Mouse (Mus musculus) layer of hippocampus, postnatal 14 days (tissue): ENCODE measurements around the gene Serpinb9. TPM values are rescaled to one million over a fixed set of nuclear protein-coding genes. Genes with fewer than 3 reads are reported as not detected.
"Not testable (repeated sequence)": the region's sequence is repeated elsewhere in the genome, so short reads cannot be mapped to it uniquely, and the experiment has no call there.

Experiments
- DNase-seq, 2 experiments: peaks; one replicate each; pipeline ENCODE4 v3.0.0; 2021 to 2022; ENCODE audit warnings: low spot score in 2 of 2, mixed read lengths in 1 of 2
- total RNA-seq, 2 experiments: library from RNA; stranded (reverse); gene quantifications; 2 replicates each; pipeline ENCODE4 v1.2.3; 2021

Gene Serpinb9
- total RNA-seq, 2 experiments from 2014 or later = 5.4 to 6.5 TPM

DNA sequence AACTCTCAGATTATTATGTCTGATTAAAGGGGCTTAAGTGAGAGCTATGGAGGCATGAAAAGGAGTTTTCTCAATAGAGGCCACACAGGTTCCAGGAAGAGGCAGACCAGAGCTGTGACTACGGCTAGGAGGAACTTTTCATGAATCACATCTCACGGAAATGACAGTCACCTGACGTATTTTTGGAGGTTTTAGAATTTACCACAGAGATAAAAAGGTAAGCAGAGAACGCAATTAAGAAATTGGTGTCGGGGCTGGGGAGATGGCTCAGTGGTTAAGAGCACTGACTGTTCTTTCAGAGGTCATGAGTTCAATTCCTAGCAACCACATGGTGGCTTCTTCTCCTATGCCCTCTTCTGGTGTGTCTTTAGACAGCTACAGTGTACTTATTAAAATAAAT, 1.7 kb upstream of the Serpinb9 start:
- no peak for DNase-seq

DNA sequence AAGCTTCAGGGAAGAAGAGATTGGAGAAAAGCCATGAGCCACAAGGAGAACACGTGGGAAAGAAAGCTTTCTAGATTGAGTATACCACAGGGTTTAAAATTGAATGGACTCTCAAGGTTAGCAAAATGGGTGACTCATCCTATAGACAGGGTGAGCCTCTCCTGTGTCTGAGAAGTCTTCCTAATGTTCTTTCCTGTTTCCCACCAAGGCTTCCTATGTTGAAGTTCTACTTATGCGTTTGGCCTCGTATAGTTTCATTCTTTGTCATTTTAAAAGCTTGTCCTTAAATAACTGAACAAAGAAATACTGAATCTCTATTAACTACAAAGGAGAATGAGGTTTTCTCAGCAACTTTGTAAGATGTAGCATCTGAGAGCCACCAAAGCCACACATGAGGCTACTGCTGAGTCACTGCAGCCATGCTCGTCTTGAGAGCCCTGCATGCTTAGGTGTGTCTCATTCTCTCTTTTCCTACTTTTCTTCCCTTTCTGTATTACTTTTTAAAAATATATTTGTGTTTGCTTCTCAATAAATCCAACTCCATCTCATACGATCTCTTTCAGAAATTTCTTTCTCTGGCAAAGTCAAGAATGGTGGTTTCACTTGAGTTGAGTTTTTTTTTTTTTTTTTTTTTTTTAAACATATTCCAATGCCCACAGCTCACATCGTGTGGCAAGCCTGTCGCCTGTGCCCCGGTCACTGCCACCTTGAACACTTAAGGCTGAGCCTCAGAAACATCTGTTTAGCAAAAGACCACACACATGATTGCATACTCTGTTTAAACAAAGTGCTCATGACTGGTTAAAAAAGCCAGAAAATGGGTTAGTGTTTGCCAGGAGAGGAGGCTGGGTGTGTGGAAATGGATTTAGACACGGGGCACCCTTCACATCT, 718 bp downstream of the Serpinb9 start:
- no peak for DNase-seq

DNA sequence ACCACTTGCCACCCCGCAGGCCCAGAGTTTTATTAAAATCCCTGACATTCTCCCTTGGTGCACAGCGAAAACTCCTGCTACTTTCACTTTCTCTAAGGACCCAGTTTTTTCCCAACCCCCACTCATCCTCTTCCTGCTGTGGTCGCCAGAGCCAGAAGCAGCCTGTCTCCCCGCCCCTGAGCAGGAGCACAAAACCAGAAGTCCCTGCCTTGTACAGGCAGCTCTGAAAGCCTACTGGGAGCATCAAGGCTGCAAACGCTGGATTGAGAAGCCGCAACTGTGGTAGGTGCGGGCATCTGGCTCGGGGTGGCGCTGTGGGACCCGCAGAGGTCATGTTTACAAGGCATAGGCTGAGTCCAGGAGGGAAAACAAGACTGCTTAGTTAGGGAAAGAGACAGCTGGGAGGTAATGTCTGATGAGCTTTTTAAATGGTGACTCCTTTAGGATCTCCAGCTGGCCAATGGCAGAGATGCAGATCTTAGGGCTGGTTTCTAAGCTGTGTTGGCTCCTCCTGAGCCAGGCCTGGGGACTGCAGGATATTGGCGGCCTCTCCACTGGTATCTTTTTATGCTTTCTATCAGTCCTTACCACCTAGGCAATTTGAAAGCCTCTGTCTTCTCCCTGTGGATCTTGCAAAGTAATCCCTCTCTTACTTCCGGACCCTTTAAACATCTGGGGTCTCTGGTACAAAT, 1.5 kb downstream of the Serpinb9 start:
- peak; percentile 76 to 79 for DNase-seq

DNA sequence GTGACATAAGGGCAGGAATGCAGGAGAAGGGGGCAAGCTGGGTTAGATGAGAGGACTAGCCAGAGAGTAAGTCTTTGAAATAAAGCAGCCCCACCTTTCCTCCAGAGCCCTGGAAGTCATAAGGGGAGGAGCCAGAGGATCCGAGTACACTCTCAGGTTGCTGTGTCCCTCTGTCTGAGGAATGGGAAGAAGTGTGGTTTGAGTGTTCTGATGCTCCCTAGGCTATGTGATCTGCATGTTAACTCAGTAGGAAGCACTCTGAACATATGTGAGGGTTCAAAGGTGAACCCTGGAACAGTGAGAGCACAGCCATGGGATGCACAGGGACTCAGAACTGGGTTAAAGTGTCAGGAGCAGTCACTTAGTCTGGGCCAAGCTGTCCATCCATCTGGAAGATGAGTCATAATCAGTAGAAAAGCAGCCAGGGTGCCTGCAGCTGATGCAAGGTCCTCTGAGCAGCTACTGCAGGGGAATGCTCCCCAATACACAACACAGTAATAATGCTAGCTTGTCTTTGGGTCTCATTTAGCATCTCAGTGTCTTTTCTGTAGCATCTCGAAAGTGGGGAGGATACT, 2.5 kb downstream of the Serpinb9 start:
- no peak for DNase-seq

DNA sequence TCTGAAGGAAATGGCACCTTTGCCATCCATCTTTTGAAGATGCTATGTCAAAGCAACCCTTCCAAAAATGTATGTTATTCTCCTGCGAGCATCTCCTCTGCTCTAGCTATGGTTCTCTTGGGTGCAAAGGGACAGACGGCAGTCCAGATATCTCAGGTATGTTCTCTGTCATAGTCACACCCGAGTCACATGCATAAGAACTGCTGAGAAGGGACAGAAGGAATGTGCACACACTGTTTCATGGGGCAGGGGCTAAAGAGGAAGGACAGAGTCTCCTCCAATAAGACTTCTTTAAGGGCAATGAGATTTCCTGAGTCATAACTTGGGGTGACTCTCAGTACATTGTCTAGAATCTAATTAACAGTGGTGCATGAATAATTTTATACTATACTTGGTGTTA, 3.5 kb downstream of the Serpinb9 start:
- no peak for DNase-seq

GRCm38 (mm10) chr13:33012395-33012794, 9.3 kb downstream of the Serpinb9 start:
- DNase-seq = no peak

DNA sequence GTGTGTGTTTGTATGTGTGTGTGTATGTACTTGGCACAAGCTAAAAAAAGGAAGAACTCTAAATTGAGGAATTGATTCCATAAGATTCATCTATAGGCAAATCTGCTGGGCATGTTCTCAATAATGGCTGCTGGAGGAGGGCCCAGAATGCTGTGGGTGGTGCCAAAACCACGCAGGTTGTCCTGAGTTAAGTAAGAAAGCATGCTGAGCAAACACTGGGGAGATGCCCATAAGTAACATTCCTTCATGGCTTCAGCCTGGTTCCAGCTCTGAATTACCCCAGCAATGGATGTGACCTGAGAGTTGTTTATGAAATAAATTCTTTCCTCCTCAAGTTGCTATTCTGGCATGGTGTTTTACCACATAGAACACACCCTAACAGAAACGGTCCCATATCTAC, 10.2 kb downstream of the Serpinb9 start:
- no peak for DNase-seq

- no peak for DNase-seq
Observed at GRCm38 (mm10) chr13:33022371-33022770, 19.3 kb downstream of the Serpinb9 start.

- no peak for DNase-seq
Observed at GRCm38 (mm10) chr13:33026427-33027057, 23.5 kb downstream of the Serpinb9 start.

- no peak for DNase-seq
Observed at GRCm38 (mm10) chr13:33027244-33027643, 24.2 kb downstream of the Serpinb9 start, which contains the start of gene Serpinb9b. Gene Serpinb9b, plus strand, starts transcription at chr13:33027416.

- no peak for DNase-seq
Observed at GRCm38 (mm10) chr13:33028146-33028545, 25.1 kb downstream of the Serpinb9 start.

DNA sequence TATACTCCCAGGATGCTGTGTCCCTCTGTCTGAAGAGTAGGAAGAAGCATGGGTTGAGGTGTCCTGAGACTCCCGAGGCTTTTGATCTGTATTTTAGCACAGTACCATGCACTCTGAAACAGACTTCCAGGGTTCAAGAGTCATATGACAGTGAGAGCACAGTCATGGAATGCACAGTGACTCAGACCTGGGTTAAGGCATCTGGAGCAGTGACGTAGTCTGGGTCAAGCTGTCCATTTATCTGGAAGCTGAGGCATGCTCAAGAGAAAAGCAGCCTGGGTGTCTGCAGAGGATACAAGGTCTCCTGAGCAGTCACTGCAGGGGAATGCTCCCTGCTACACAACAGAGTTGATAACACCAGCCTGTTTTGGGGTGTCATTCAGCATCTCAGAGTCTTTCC, 25.5 kb downstream of the Serpinb9 start:
- no peak for DNase-seq

DNA sequence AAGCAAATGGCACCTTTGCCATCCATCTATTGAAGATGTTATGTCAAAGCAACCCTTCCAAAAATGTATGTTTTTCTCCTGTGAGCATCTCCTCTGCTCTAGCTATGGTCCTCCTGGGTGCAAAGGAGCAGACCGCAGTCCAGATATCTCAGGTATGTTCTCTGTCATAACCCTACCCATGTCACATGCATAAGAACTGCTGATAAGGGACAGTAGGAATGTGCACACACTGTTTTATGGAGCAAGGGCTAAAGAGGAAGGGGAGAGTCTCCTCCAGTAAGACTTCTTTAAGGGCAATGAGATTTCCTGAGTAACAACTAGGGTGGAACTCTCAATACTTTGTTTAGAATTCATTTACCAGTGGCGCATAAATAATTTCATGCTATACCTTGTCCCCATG, 26.4 kb downstream of the Serpinb9 start:
- not testable (repeated sequence) for DNase-seq

GRCm38 (mm10) chr13:33030281-33030680, 27.2 kb downstream of the Serpinb9 start:
- no peak for DNase-seq

GRCm38 (mm10) chr13:33035506-33035905, 32.5 kb downstream of the Serpinb9 start:
- no peak for DNase-seq

DNA sequence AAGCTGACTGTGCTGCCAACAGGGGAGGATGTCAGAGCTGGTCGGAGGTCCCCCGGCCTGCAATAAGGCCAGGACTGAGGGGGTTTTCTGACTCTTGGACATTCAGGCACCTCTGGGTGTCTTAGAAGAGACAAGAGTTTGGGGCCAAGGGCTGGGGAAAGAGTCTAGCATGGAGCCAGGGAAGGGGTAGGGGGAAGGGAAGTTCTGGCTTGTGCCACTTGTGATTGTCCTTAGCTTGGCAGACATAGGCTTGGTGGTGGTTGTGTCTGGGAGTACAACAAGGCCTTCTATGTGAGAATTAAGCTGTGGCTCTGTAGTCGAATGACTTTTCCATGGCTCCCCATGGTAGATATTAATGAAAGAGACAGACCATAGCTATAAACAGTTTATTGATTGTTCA, 40.5 kb downstream of the Serpinb9 start:
- DNase-seq = no peak

DNA sequence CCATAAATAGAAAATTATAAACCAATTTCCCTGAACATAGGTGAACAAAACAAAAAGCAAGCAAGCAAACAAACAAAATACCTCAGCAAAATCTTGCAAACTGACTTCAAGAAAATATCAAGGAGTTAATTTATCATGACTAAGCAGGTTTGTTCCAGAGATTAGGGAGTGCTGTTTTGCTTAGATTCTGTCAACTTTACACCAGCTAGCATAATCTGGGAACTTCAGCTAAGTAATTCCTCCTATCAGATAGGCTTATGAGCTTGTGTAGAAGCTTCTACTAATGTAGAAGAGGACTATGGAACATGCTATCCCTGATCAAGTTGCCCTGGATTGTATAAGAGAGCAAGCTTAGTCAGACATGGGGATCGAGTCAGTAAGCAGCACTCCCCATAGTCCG, 44.2 kb downstream of the Serpinb9 start:
- DNase-seq = no peak

GRCm38 (mm10) chr13:33048187-33048586, 45.1 kb downstream of the Serpinb9 start:
- DNase-seq = no peak

- no peak for DNase-seq
Observed at GRCm38 (mm10) chr13:33051697-33052096, 48.6 kb downstream of the Serpinb9 start.

GRCm38 (mm10) chr13:33063048-33063447, 60.0 kb downstream of the Serpinb9 start:
- DNase-seq = no peak
